Mouse (Mus musculus) thymus, postnatal 36 days (tissue): ENCODE measurements around the gene 1700088E04Rik.

Experiments used
- DNase-seq, 2 experiments: peaks; one replicate each; pipeline ENCODE4 v3.0.0; 2022; ENCODE audit warnings: mixed read lengths in 2 of 2

The 1700088E04Rik gene

GRCm38 (mm10) chr15:79140866-79141565 lies at the start of gene 1700088E04Rik, which contains the start of gene Polr2f:
Gene 1700088E04Rik (minus strand): TSS chr15:79141253.
Gene Polr2f (plus strand): TSS chr15:79141009.
- DNase-seq: peak; percentile 94

- no peak for DNase-seq
Measured at GRCm38 (mm10) chr15:79187819-79188218, 46.8 kb upstream of the 1700088E04Rik start.

GRCm38 (mm10) chr15:79185213-79185612 lies 44.2 kb upstream of the 1700088E04Rik start:
- DNase-seq: no peak

- no peak for DNase-seq
Measured at GRCm38 (mm10) chr15:79176905-79177304, 35.9 kb upstream of the 1700088E04Rik start.

GRCm38 (mm10) chr15:79166712-79167111 lies 25.7 kb upstream of the 1700088E04Rik start:
- DNase-seq: no peak

- DNase-seq: no peak
Measured at GRCm38 (mm10) chr15:79165140-79165539, 24.1 kb upstream of the 1700088E04Rik start, which contains the start of gene Sox10. Gene Sox10 (minus strand): TSS chr15:79165240.

GRCm38 (mm10) chr15:79164251-79164650 lies 23.2 kb upstream of the 1700088E04Rik start:
- no peak for DNase-seq

- DNase-seq: no peak
Measured at GRCm38 (mm10) chr15:79162822-79163221, 21.8 kb upstream of the 1700088E04Rik start.

GRCm38 (mm10) chr15:79162301-79162700 lies 21.2 kb upstream of the 1700088E04Rik start:
- DNase-seq: no peak

GRCm38 (mm10) chr15:79155572-79155971 lies 14.5 kb upstream of the 1700088E04Rik start:
- no peak for DNase-seq

GRCm38 (mm10) chr15:79152709-79153108 lies 11.7 kb upstream of the 1700088E04Rik start:
- no peak for DNase-seq

- no peak for DNase-seq
Measured at GRCm38 (mm10) chr15:79151881-79152280, 10.8 kb upstream of the 1700088E04Rik start.

- peak; percentile 65 to 70 for DNase-seq
Measured at GRCm38 (mm10) chr15:79148533-79148932, 7.5 kb upstream of the 1700088E04Rik start.

- DNase-seq: no peak
Measured at GRCm38 (mm10) chr15:79145522-79145921, 4.5 kb upstream of the 1700088E04Rik start.

GRCm38 (mm10) chr15:79144021-79144420 lies 3.0 kb upstream of the 1700088E04Rik start:
- DNase-seq: no peak

GRCm38 (mm10) chr15:79143316-79143715 lies 2.3 kb upstream of the 1700088E04Rik start:
- DNase-seq: no peak

- DNase-seq: no peak
Measured at GRCm38 (mm10) chr15:79141566-79141917, 489 bp upstream of the 1700088E04Rik start.

GRCm38 (mm10) chr15:79139640-79140039 lies 1.4 kb downstream of the 1700088E04Rik start:
- no peak for DNase-seq

- DNase-seq: no peak
Measured at GRCm38 (mm10) chr15:79135783-79136575, 5.1 kb downstream of the 1700088E04Rik start.

- DNase-seq: no peak
Measured at GRCm38 (mm10) chr15:79135332-79135731, 5.7 kb downstream of the 1700088E04Rik start.

- no peak for DNase-seq
Measured at GRCm38 (mm10) chr15:79134496-79135270, 6.4 kb downstream of the 1700088E04Rik start.

GRCm38 (mm10) chr15:79133191-79133661 lies 7.8 kb downstream of the 1700088E04Rik start:
- DNase-seq: no peak

- DNase-seq: no peak
Measured at GRCm38 (mm10) chr15:79131442-79131841, 9.6 kb downstream of the 1700088E04Rik start.
